Mouse (Mus musculus): ENCODE results near the gene Olfr111. TPM values are rescaled to one million over a fixed set of nuclear protein-coding genes. Genes with fewer than 3 reads are reported as not detected.

Olfr111 gene
- polyA plus RNA-seq (2012; rRNA removed; ENCODE audit: low replicate concordance), result 0.17 TPM in 1 of 2 replicates, not detected in the other

GRCm38 (mm10) chr17:37507730-37508129, at the start of gene Olfr111:
Olfr111 (plus strand) TSS chr17:37508030.

GRCm38 (mm10) chr17:37458616-37459015, 49.2 kb upstream of the Olfr111 start, which contains the start of gene Olfr109:
Olfr109 (plus strand) TSS chr17:37458916.

GRCm38 (mm10) chr17:37483452-37483851, 24.4 kb upstream of the Olfr111 start, which contains the start of gene H2-M2:
H2-M2 (minus strand) TSS chr17:37483552.

GRCm38 (mm10) chr17:37491930-37492518, 15.8 kb upstream of the Olfr111 start, which contains the start of gene Olfr110:
Olfr110 (plus strand) TSS chr17:37492468.

GRCm38 (mm10) chr17:37569351-37569750, 61.5 kb downstream of the Olfr111 start, which contains the start of gene Olfr112:
Olfr112 (minus strand) TSS chr17:37569451.

GRCm38 (mm10) chr17:37577563-37577962, 69.7 kb downstream of the Olfr111 start, which contains the start of gene Olfr113:
Olfr113 (minus strand) TSS chr17:37577663.

Other genes with a start within 250 kb of the Olfr111 start
- gene Olfr98, start 244.3 kb upstream of the Olfr111 start, polyA plus RNA-seq (2012; rRNA removed; ENCODE audit: low replicate concordance), result not detected in 2 replicates
- 11.0 and 14.5 TPM in 2 replicates for gene H2-M3, start 237.8 kb upstream of the Olfr111 start, polyA plus RNA-seq (2012; rRNA removed; ENCODE audit: low replicate concordance)
- not detected in 2 replicates for gene Olfr99, start 224.6 kb upstream of the Olfr111 start, polyA plus RNA-seq (2012; rRNA removed; ENCODE audit: low replicate concordance)
- not detected in 2 replicates for gene Olfr101, start 203.7 kb upstream of the Olfr111 start, polyA plus RNA-seq (2012; rRNA removed; ENCODE audit: low replicate concordance)
- not detected in 2 replicates for gene Olfr102, start 191.0 kb upstream of the Olfr111 start, polyA plus RNA-seq (2012; rRNA removed; ENCODE audit: low replicate concordance)
- not detected in 2 replicates for gene Olfr103, start 168.3 kb upstream of the Olfr111 start, polyA plus RNA-seq (2012; rRNA removed; ENCODE audit: low replicate concordance)
- gene Olfr104-ps, start 148.4 kb upstream of the Olfr111 start, polyA plus RNA-seq (2012; rRNA removed; ENCODE audit: low replicate concordance), result not detected in 2 replicates
- not detected in 2 replicates for gene Olfr105-ps, start 129.0 kb upstream of the Olfr111 start, polyA plus RNA-seq (2012; rRNA removed; ENCODE audit: low replicate concordance)
- not detected in 2 replicates for gene Olfr106-ps, start 117.6 kb upstream of the Olfr111 start, polyA plus RNA-seq (2012; rRNA removed; ENCODE audit: low replicate concordance)
- not detected in 2 replicates for gene Olfr107, start 108.8 kb upstream of the Olfr111 start, polyA plus RNA-seq (2012; rRNA removed; ENCODE audit: low replicate concordance)
- gene Olfr108, start 62.5 kb upstream of the Olfr111 start, polyA plus RNA-seq (2012; rRNA removed; ENCODE audit: low replicate concordance), result not detected in 2 replicates
- gene Olfr109, start 49.1 kb upstream of the Olfr111 start, polyA plus RNA-seq (2012; rRNA removed; ENCODE audit: low replicate concordance), result not detected in 2 replicates
- 0.15 and 0.34 TPM in 2 replicates for gene H2-M2, start 24.5 kb upstream of the Olfr111 start, polyA plus RNA-seq (2012; rRNA removed; ENCODE audit: low replicate concordance)
- gene Olfr110, start 15.6 kb upstream of the Olfr111 start, polyA plus RNA-seq (2012; rRNA removed; ENCODE audit: low replicate concordance), result not detected in 2 replicates
- gene Olfr112, start 61.4 kb downstream of the Olfr111 start, polyA plus RNA-seq (2012; rRNA removed; ENCODE audit: low replicate concordance), result not detected in 2 replicates
- not detected in 2 replicates for gene Olfr113, start 69.6 kb downstream of the Olfr111 start, polyA plus RNA-seq (2012; rRNA removed; ENCODE audit: low replicate concordance)
- not detected in 2 replicates for gene Olfr114, start 84.7 kb downstream of the Olfr111 start, polyA plus RNA-seq (2012; rRNA removed; ENCODE audit: low replicate concordance)
- not detected in 2 replicates for gene Olfr115, start 119.1 kb downstream of the Olfr111 start, polyA plus RNA-seq (2012; rRNA removed; ENCODE audit: low replicate concordance)
- not detected in 2 replicates for gene Olfr116, start 119.2 kb downstream of the Olfr111 start, polyA plus RNA-seq (2012; rRNA removed; ENCODE audit: low replicate concordance)
- gene Olfr117, start 155.8 kb downstream of the Olfr111 start, polyA plus RNA-seq (2012; rRNA removed; ENCODE audit: low replicate concordance), result not detected in 2 replicates
- gene Olfr118, start 159.0 kb downstream of the Olfr111 start, polyA plus RNA-seq (2012; rRNA removed; ENCODE audit: low replicate concordance), result not detected in 2 replicates
- not detected in 2 replicates for gene Olfr119, start 188.5 kb downstream of the Olfr111 start, polyA plus RNA-seq (2012; rRNA removed; ENCODE audit: low replicate concordance)
- gene Olfr120, start 213.8 kb downstream of the Olfr111 start, polyA plus RNA-seq (2012; rRNA removed; ENCODE audit: low replicate concordance), result not detected in 2 replicates
- gene Olfr121, start 240.8 kb downstream of the Olfr111 start, polyA plus RNA-seq (2012; rRNA removed; ENCODE audit: low replicate concordance), result not detected in 2 replicates